Mouse (Mus musculus): ENCODE measurements at regions not wholly inside any gene's neighbourhood (a gene's known extent, or its start where the extent isn't known, plus 50 kb on each side); places are given as distances from the start of the nearest gene placed in this dataset.

GRCm38 (mm10) chr5:26338191-26338590, 80.7 kb downstream of the Gm7361 start:
- DNase-seq: no peak

- DNase-seq: no peak
Measured at GRCm38 (mm10) chr5:26339266-26339665, 81.8 kb downstream of the Gm7361 start.

- DNase-seq: no peak
Measured at GRCm38 (mm10) chr5:26355156-26355555, 97.7 kb downstream of the Gm7361 start.

- DNase-seq: no peak
Measured at GRCm38 (mm10) chr5:26359082-26359481, 101.6 kb downstream of the Gm7361 start.

- no peak for DNase-seq
Measured at GRCm38 (mm10) chr5:26374175-26374984, 116.9 kb downstream of the Gm7361 start.

- no peak for DNase-seq
Measured at GRCm38 (mm10) chr5:26407088-26407672, 149.7 kb downstream of the Gm7361 start.

- no peak for DNase-seq
Measured at GRCm38 (mm10) chr5:26413185-26413584, 155.7 kb downstream of the Gm7361 start.

GRCm38 (mm10) chr5:26444331-26445200, 187.1 kb downstream of the Gm7361 start:
- no peak for DNase-seq

- no peak for DNase-seq
Measured at GRCm38 (mm10) chr5:26451306-26451705, 193.8 kb downstream of the Gm7361 start.

GRCm38 (mm10) chr5:26457627-26458026, 200.1 kb downstream of the Gm7361 start:
- DNase-seq: no peak

GRCm38 (mm10) chr5:26466666-26467065, 209.2 kb downstream of the Gm7361 start:
- no peak for DNase-seq

- peak; percentile 5 to 6 for DNase-seq
Measured at GRCm38 (mm10) chr5:26485726-26486125, 228.2 kb downstream of the Gm7361 start.

- DNase-seq: no peak
Measured at GRCm38 (mm10) chr5:26494003-26494402, 236.5 kb downstream of the Gm7361 start.

GRCm38 (mm10) chr5:26497641-26498430, 240.3 kb downstream of the Gm7361 start:
- DNase-seq: no peak

- peak in 1 of 2 experiments; percentile 3 for DNase-seq
Measured at GRCm38 (mm10) chr5:26509525-26510168, 252.2 kb downstream of the Gm7361 start.

GRCm38 (mm10) chr5:26513039-26513955, 255.8 kb downstream of the Gm7361 start:
- DNase-seq: peak; percentile 39 to 40

GRCm38 (mm10) chr5:26535556-26535955, 278.1 kb downstream of the Gm7361 start:
- DNase-seq: peak; percentile 86 to 88

- no peak for DNase-seq
Measured at GRCm38 (mm10) chr5:26563291-26563690, 253.7 kb upstream of the Dpp6 start.

GRCm38 (mm10) chr5:26564056-26564455, 252.9 kb upstream of the Dpp6 start:
- DNase-seq: no peak

GRCm38 (mm10) chr5:26572691-26573191, 244.3 kb upstream of the Dpp6 start:
- DNase-seq: peak in 1 of 2 experiments; percentile 2

GRCm38 (mm10) chr5:26573446-26573845, 243.6 kb upstream of the Dpp6 start:
- DNase-seq: no peak

Measured in kidney, postnatal 4 days (tissue).